ENCODE assay signal across 8 mouse cellular contexts in genomic region chr7:116504818-116505170, GRCm38 (mm10). TPM values are rescaled to one million over a fixed set of nuclear protein-coding genes. Genes with fewer than 3 reads are reported as not detected.
A peak's percentile ranks its signal among the peaks of the same experiment; 100 is the strongest.
DNase-seq lines count a peak whose midpoint lies in the region; ATAC-seq and TF ChIP-seq lines count a peak whose summit lies in the region.

No protein-coding gene starts in this region.

- H3K4me1 ChIP-seq in spleen, adult 2 months (ENCODE audit: control insufficient read depth, insufficient read depth, insufficient read length) = no peaks in the 10 kb centered on the region; the same call in 1 of the 2 replicates
- peaks cover 10% of the 10 kb centered on the region for H3K4me1 ChIP-seq in forebrain, embryonic 12.5 days
- H3K4me1 ChIP-seq in liver, embryonic 12.5 days = peaks cover 14% of the 10 kb centered on the region
- H3K4me1 ChIP-seq in stomach, embryonic 16.5 days (ENCODE audit: control insufficient read depth, insufficient read depth, low read length) = no peaks in the 10 kb centered on the region

- no peak for ATAC-seq in forebrain, embryonic 12.5 days (ENCODE audit: low FRiP score)
- ATAC-seq in liver, embryonic 12.5 days = no peak
- no peak for ATAC-seq in stomach, embryonic 16.5 days (ENCODE audit: insufficient read depth, low FRiP score)

- peak overlapping the region; percentile 65 for H3K4me2 ChIP-seq in forebrain, embryonic 12.5 days
- peak overlapping the region; percentile 89 for H3K4me2 ChIP-seq in liver, embryonic 12.5 days
- peak overlapping the region; percentile 92 for H3K4me2 ChIP-seq in stomach, embryonic 16.5 days (ENCODE audit: low read depth, low read length)

- 2% methylated on average over 6 of the region's 6 CpGs for WGBS in spleen, adult 2 months
- 6% methylated on average over 6 of the region's 6 CpGs for WGBS in forebrain, embryonic 12.5 days
- WGBS in liver, embryonic 12.5 days (ENCODE audit: insufficient replicate concordance) = 7% methylated on average over 6 of the region's 6 CpGs
- WGBS in stomach, embryonic 16.5 days = 3% methylated on average over 6 of the region's 6 CpGs

- no peak for TF ChIP-seq CTCF in spleen, adult 2 months (IDR thresholded peaks at IDR 0.05; ENCODE audit: extremely low read depth, insufficient read depth, insufficient read length, insufficient replicate concordance)

- H3K27ac ChIP-seq in spleen, adult 2 months (ENCODE audit: insufficient read depth, low read length) = peak overlapping the region; percentile 71; the same call in 1 of the 2 replicates
- H3K27ac ChIP-seq in forebrain, embryonic 12.5 days = peak overlapping the region; percentile 75; the same call in 1 of the 2 replicates
- no peak overlapping the region for H3K27ac ChIP-seq in liver, embryonic 12.5 days
- no peak overlapping the region for H3K27ac ChIP-seq in stomach, embryonic 16.5 days (ENCODE audit: low read length)

- H3K9ac ChIP-seq in forebrain, embryonic 12.5 days = peak overlapping the region; percentile 75
- H3K9ac ChIP-seq in liver, embryonic 12.5 days = peak overlapping the region; percentile 59
- H3K9ac ChIP-seq in stomach, embryonic 16.5 days (ENCODE audit: low read length) = peak overlapping the region; percentile 82

- TF ChIP-seq POLR2A in spleen, adult 2 months (IDR thresholded peaks at IDR 0.05; ENCODE audit: low read depth, low read length) = no peak

- H3K4me3 ChIP-seq in spleen, adult 2 months (ENCODE audit: extremely low read depth, insufficient read depth, insufficient read length) = peak overlapping the region; percentile 75
- peak overlapping the region; percentile 70 for H3K4me3 ChIP-seq in forebrain, embryonic 12.5 days (replicated peaks)
- peak overlapping the region; percentile 60 for H3K4me3 ChIP-seq in liver, embryonic 12.5 days
- H3K4me3 ChIP-seq in stomach, embryonic 16.5 days (replicated peaks; ENCODE audit: low read length) = peak overlapping the region; percentile 70

- peak in 1 of 2 experiments; percentile 14 for DNase-seq in spleen, adult 2 months (ENCODE audit: low read depth in 1 of 2, low spot score in 2 of 2)
- DNase-seq in spleen, adult 18-20 months = no peak
- DNase-seq in embryo, embryonic 10 days (ENCODE audit: low spot score) = no peak
- no peak for DNase-seq in kidney, postnatal 36 days
- no peak for DNase-seq in left cerebral cortex, adult 11 months (ENCODE audit: low spot score)

- H3K9me3 ChIP-seq in forebrain, embryonic 12.5 days = no peaks in the 10 kb centered on the region
- H3K9me3 ChIP-seq in liver, embryonic 12.5 days (replicated peaks) = no peaks in the 10 kb centered on the region
- H3K9me3 ChIP-seq in stomach, embryonic 16.5 days (replicated peaks; ENCODE audit: control insufficient read depth, low read length) = no peaks in the 10 kb centered on the region

- H3K27me3 ChIP-seq in spleen, adult 2 months (ENCODE audit: control insufficient read depth, insufficient read depth, low read length) = no peaks in the 10 kb centered on the region
- 0 out of 2 replicates have a peak, but pooled peaks cover 3% of the 10 kb centered on the region for H3K27me3 ChIP-seq in forebrain, embryonic 12.5 days
- no peaks in the 10 kb centered on the region for H3K27me3 ChIP-seq in liver, embryonic 12.5 days (replicated peaks)
- no peaks in the 10 kb centered on the region for H3K27me3 ChIP-seq in stomach, embryonic 16.5 days (ENCODE audit: control insufficient read depth, insufficient read depth, low read length)

- H3K36me3 ChIP-seq in spleen, adult 2 months (ENCODE audit: control insufficient read depth, insufficient read depth, low read length) = 0 out of 2 replicates have a peak, but pooled peaks cover 3% of the 10 kb centered on the region
- no peaks in the 10 kb centered on the region for H3K36me3 ChIP-seq in forebrain, embryonic 12.5 days (replicated peaks)
- no peaks in the 10 kb centered on the region for H3K36me3 ChIP-seq in liver, embryonic 12.5 days
- no peaks in the 10 kb centered on the region for H3K36me3 ChIP-seq in stomach, embryonic 16.5 days (ENCODE audit: control insufficient read depth, insufficient read depth, low read length)

RNA-seq across cellular contexts. Expression of gene Nucb2, which starts 0.6 kb away (rescaled TPM):
- polyA plus RNA-seq in spleen, adult 2 months (2012; rRNA removed) = 1.7 and 2.5 TPM in 2 replicates
- 14.2 and 17.0 TPM in 2 replicates for polyA plus RNA-seq in forebrain, embryonic 12.5 days (2016; fragmentation: Nextera tagmentation; extraction: Ambion mirVana)
- 3.3 and 3.5 TPM in 2 replicates for polyA plus RNA-seq in liver, embryonic 12.5 days (2016; fragmentation: Nextera tagmentation; extraction: Ambion mirVana)
- polyA plus RNA-seq in stomach, embryonic 16.5 days (2015; fragmentation: Nextera tagmentation; extraction: Ambion mirVana) = 36.4 and 40.2 TPM in 2 replicates

Comparison
In these comparisons a context has a peak if more than half of its experiments do, and no peak if none do; other contexts are left out.
1. H3K27ac ChIP-seq: peak in spleen, adult 2 months (single experiment) and forebrain, embryonic 12.5 days (single experiment); none in liver, embryonic 12.5 days (single experiment) and stomach, embryonic 16.5 days (single experiment).
2. Peak in every context shown above with its lines, with median percentiles within 50 percentile points of each other: H3K4me3 ChIP-seq, H3K4me2 ChIP-seq and H3K9ac ChIP-seq.